ENCODE assay signal across 20 mouse cellular contexts in the genomic region with DNA sequence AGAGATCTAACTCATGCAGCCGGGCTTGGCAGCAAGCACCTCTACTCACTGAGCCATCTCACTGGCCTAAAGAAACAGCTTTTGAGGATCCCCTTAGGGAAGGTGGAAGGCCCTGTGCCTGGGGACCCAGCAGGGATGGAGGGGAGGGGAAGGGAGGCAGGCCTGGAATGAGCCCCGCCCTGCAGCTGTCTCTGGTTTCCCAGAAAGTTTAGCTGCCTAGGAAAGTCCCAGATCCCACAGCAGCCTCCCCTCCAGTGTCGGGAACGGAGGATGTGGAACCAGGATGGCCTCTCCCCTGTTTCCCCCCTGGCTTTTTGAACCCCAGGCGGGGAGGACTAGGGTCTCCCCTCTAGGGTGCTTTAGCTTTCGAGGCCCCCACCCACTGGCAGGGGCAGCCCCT. TPM values are rescaled to one million over a fixed set of nuclear protein-coding genes. Genes with fewer than 3 reads are reported as not detected.
DNase-seq lines count a peak whose midpoint lies in the region; ATAC-seq and TF ChIP-seq lines count a peak whose summit lies in the region.
"Had no signal": no experiment of that assay in that cellular context is flagged by ENCODE, and none has a peak within 500 bp of the region (broad histone marks: within the 10 kb centered on the region; RNA-seq: fewer than 3 reads in every experiment).

No protein-coding gene starts in this region.

- H3K27ac ChIP-seq in lung, embryonic 15.5 days: no peak overlapping the region
- H3K27ac ChIP-seq in stomach, postnatal 0 days (replicated peaks): 0 out of 2 replicates have a peak overlapping the region, but pooled peaks have one; percentile 31
- H3K27ac ChIP-seq: forebrain, embryonic 15.5 days; limb, embryonic 13.5 days had no signal

- no peak for TF ChIP-seq EP300 in stomach, postnatal 0 days (optimal IDR thresholded peaks at IDR 0.05)

- peaks cover 6% of the 10 kb centered on the region for H3K27me3 ChIP-seq in lung, embryonic 15.5 days
- H3K27me3 ChIP-seq in stomach, postnatal 0 days (ENCODE audit: control insufficient read depth, insufficient read depth, low read length): no peaks in the 10 kb centered on the region

- 0 out of 2 replicates have a peak overlapping the region, but pooled peaks have one; percentile 8 for H3K9ac ChIP-seq in lung, embryonic 15.5 days
- H3K9ac ChIP-seq in stomach, postnatal 0 days (ENCODE audit: low read length): 0 out of 2 replicates have a peak overlapping the region, but pooled peaks have one; percentile 23
- H3K9ac ChIP-seq: forebrain, embryonic 15.5 days; limb, embryonic 13.5 days had no signal

- H3K9me3 ChIP-seq in lung, embryonic 15.5 days: no peaks in the 10 kb centered on the region
- H3K9me3 ChIP-seq in stomach, postnatal 0 days (ENCODE audit: control insufficient read depth, low read length): no peaks in the 10 kb centered on the region
- H3K9me3 ChIP-seq: forebrain, embryonic 15.5 days; limb, embryonic 13.5 days had no signal

- no peak for ATAC-seq in lung, embryonic 15.5 days (ENCODE audit: borderline replicate concordance, extremely low read depth, low FRiP score, low TSS enrichment)
- ATAC-seq in stomach, postnatal 0 days (ENCODE audit: low FRiP score, low TSS enrichment): no peak
- ATAC-seq in erythroblast, adult 5-6 weeks (replicated peaks; ENCODE audit: low FRiP score, poor library complexity, severe bottlenecking): no peak
- ATAC-seq: forebrain, embryonic 15.5 days had no signal

- H3K4me1 ChIP-seq in lung, embryonic 15.5 days: peaks cover 47% of the 10 kb centered on the region
- H3K4me1 ChIP-seq in stomach, postnatal 0 days (replicated peaks; ENCODE audit: control insufficient read depth, insufficient read depth): peaks cover 17% of the 10 kb centered on the region

- 51% methylated on average over 6 of the region's 6 CpGs for WGBS in lung, embryonic 15.5 days
- 24% methylated on average over 5 of the region's 6 CpGs for WGBS in stomach, postnatal 0 days

- no peaks in the 10 kb centered on the region for H3K36me3 ChIP-seq in lung, embryonic 15.5 days
- H3K36me3 ChIP-seq in stomach, postnatal 0 days (ENCODE audit: control insufficient read depth, insufficient read depth, low read length): no peaks in the 10 kb centered on the region
- H3K36me3 ChIP-seq: forebrain, embryonic 15.5 days; limb, embryonic 13.5 days had no signal

- DNase-seq in gastrocnemius, adult 18-20 months (ENCODE audit: low spot score): peak; percentile 35
- no peak for DNase-seq in gastrocnemius, adult 8-10 months (ENCODE audit: low spot score in 2 of 2)
- no peak for DNase-seq in lung, postnatal 14 days
- peak; percentile 44 for DNase-seq in gastrocnemius, postnatal 10 days
- peak; percentile 32 for DNase-seq in stomach, postnatal 0 days (ENCODE audit: low spot score)
- no peak for DNase-seq in frontal cortex, postnatal 10 days (ENCODE audit: low spot score in 2 of 2)
- DNase-seq: B cell, adult 2 months; cerebellum, postnatal 10 days; kidney, adult 9 months; lung, adult 18-20 months had no signal

- no peak for TF ChIP-seq CTCF in stomach, postnatal 0 days (IDR thresholded peaks at IDR 0.05; ENCODE audit: low read depth)

- H3K4me2 ChIP-seq in lung, embryonic 15.5 days: no peak overlapping the region
- H3K4me2 ChIP-seq in stomach, postnatal 0 days (replicated peaks; ENCODE audit: low read depth): no peak overlapping the region
- H3K4me2 ChIP-seq: forebrain, embryonic 15.5 days; limb, embryonic 13.5 days had no signal

- H3K4me3 ChIP-seq in lung, embryonic 15.5 days: no peak overlapping the region
- no peak overlapping the region for H3K4me3 ChIP-seq in stomach, postnatal 0 days (ENCODE audit: low read depth, low read length)
- H3K4me3 ChIP-seq: forebrain, embryonic 15.5 days; limb, embryonic 13.5 days had no signal

RNA-seq across cellular contexts. Expression of gene Bcl3, which starts 4.2 kb away (rescaled TPM):
- total RNA-seq in gastrocnemius, adult 18-20 months (2021): 1 to 10 TPM; 1.0 to 2.0 TPM
- under 1 TPM; 0.58 to 0.62 (median 0.61) TPM for total RNA-seq in gastrocnemius, adult 8-10 months (2022)
- polyA plus RNA-seq in lung, embryonic 15.5 days (2015; fragmentation: Nextera tagmentation; extraction: Ambion mirVana): 4.3 and 4.7 TPM in 2 replicates
- 1 to 10 TPM; 1.8 to 7.0 TPM for total RNA-seq in gastrocnemius, postnatal 10 days (2021)
- polyA plus RNA-seq in stomach, postnatal 0 days (2015; fragmentation: Nextera tagmentation; extraction: Ambion mirVana): 8.9 and 9.1 TPM in 2 replicates
- 14.8 TPM in 1 of 2 replicates, not detected in the other for total RNA-seq in erythroblast, adult 5-6 weeks (2015; ENCODE audit: low replicate concordance)
- total RNA-seq in erythroblast, adult 5-6 weeks (2017; ENCODE audit: low replicate concordance): 0.84 and 1.5 TPM in 2 replicates

RNA-seq across cellular contexts. Expression of gene Gm19345, which starts 25.0 kb away (rescaled TPM):
- not detected for total RNA-seq in gastrocnemius, adult 18-20 months (2021)
- not detected for total RNA-seq in gastrocnemius, adult 8-10 months (2022)
- 0.16 TPM in 1 of 2 replicates, not detected in the other for polyA plus RNA-seq in lung, embryonic 15.5 days (2015; fragmentation: Nextera tagmentation; extraction: Ambion mirVana)
- not detected for total RNA-seq in gastrocnemius, postnatal 10 days (2021)
- polyA plus RNA-seq in stomach, postnatal 0 days (2015; fragmentation: Nextera tagmentation; extraction: Ambion mirVana): 0.29 and 0.41 TPM in 2 replicates
- total RNA-seq in erythroblast, adult 5-6 weeks (2015; ENCODE audit: low replicate concordance): not detected in 2 replicates
- not detected in 2 replicates for total RNA-seq in erythroblast, adult 5-6 weeks (2017; ENCODE audit: low replicate concordance)
- total RNA-seq: adrenal gland, adult 18-20 months; heart, adult 18-20 months; megakaryocyte progenitor cell, adult 5-6 weeks had no signal
- polyA plus RNA-seq: embryonic facial prominence, embryonic 11.5 days; limb, embryonic 13.5 days had no signal

RNA-seq across cellular contexts. Expression of gene Cblc, which starts 30.1 kb away (rescaled TPM):
- total RNA-seq in gastrocnemius, adult 18-20 months (2021): not detected
- total RNA-seq in gastrocnemius, adult 8-10 months (2022): not detected
- polyA plus RNA-seq in lung, embryonic 15.5 days (2015; fragmentation: Nextera tagmentation; extraction: Ambion mirVana): 15.2 and 16.1 TPM in 2 replicates
- under 1 TPM; 0.38 to 0.59 TPM for total RNA-seq in gastrocnemius, postnatal 10 days (2021)
- 44.4 and 48.5 TPM in 2 replicates for polyA plus RNA-seq in stomach, postnatal 0 days (2015; fragmentation: Nextera tagmentation; extraction: Ambion mirVana)
- total RNA-seq in erythroblast, adult 5-6 weeks (2015; ENCODE audit: low replicate concordance): not detected in 2 replicates
- not detected in 2 replicates for total RNA-seq in erythroblast, adult 5-6 weeks (2017; ENCODE audit: low replicate concordance)
- total RNA-seq: left cerebral cortex, adult 18-20 months; megakaryocyte progenitor cell, adult 5-6 weeks had no signal
- polyA plus RNA-seq: forebrain, embryonic 15.5 days had no signal

RNA-seq across cellular contexts. Expression of gene Ceacam16, which starts 34.3 kb away (rescaled TPM):
- not detected for total RNA-seq in gastrocnemius, adult 18-20 months (2021)
- not detected for total RNA-seq in gastrocnemius, adult 8-10 months (2022)
- not detected in 2 replicates for polyA plus RNA-seq in lung, embryonic 15.5 days (2015; fragmentation: Nextera tagmentation; extraction: Ambion mirVana)
- not detected for total RNA-seq in gastrocnemius, postnatal 10 days (2021)
- not detected in 2 replicates for polyA plus RNA-seq in stomach, postnatal 0 days (2015; fragmentation: Nextera tagmentation; extraction: Ambion mirVana)
- 0.38 TPM in 1 of 2 replicates, not detected in the other for total RNA-seq in erythroblast, adult 5-6 weeks (2015; ENCODE audit: low replicate concordance)
- not detected in 2 replicates for total RNA-seq in erythroblast, adult 5-6 weeks (2017; ENCODE audit: low replicate concordance)
- total RNA-seq: adrenal gland, adult 18-20 months; heart, adult 18-20 months; left cerebral cortex, adult 18-20 months; megakaryocyte progenitor cell, adult 5-6 weeks had no signal
- polyA plus RNA-seq: embryonic facial prominence, embryonic 11.5 days; hindbrain, embryonic 11.5 days; limb, embryonic 13.5 days had no signal

RNA-seq across cellular contexts. Expression of gene Bcam, which starts 55.9 kb away (rescaled TPM):
- 10 to 100 TPM; 17.4 to 28.5 TPM for total RNA-seq in gastrocnemius, adult 18-20 months (2021)
- 10 to 100 TPM; 16.7 to 24.4 (median 18.0) TPM for total RNA-seq in gastrocnemius, adult 8-10 months (2022)
- polyA plus RNA-seq in lung, embryonic 15.5 days (2015; fragmentation: Nextera tagmentation; extraction: Ambion mirVana): 313 and 345 TPM in 2 replicates
- total RNA-seq in gastrocnemius, postnatal 10 days (2021): 10 to 100 TPM; 60.3 to 68.9 TPM
- polyA plus RNA-seq in stomach, postnatal 0 days (2015; fragmentation: Nextera tagmentation; extraction: Ambion mirVana): 87.5 and 103 TPM in 2 replicates
- not detected in 2 replicates for total RNA-seq in erythroblast, adult 5-6 weeks (2015; ENCODE audit: low replicate concordance)
- not detected in 2 replicates for total RNA-seq in erythroblast, adult 5-6 weeks (2017; ENCODE audit: low replicate concordance)
- total RNA-seq: megakaryocyte progenitor cell, adult 5-6 weeks had no signal

Comparison
In these comparisons a context has a peak if more than half of its experiments do, and no peak if none do; other contexts are left out.
1. DNase-seq: peak in gastrocnemius, adult 18-20 months (single experiment), gastrocnemius, postnatal 10 days (single experiment) and stomach, postnatal 0 days (single experiment); none in gastrocnemius, adult 8-10 months (0 of 2), lung, postnatal 14 days (single experiment) and frontal cortex, postnatal 10 days (0 of 2).